Mouse (Mus musculus) right cerebral cortex, adult 2 months (tissue): ENCODE data around the gene Lrba.

Source experiments
- DNase-seq, 2 experiments: peaks; one replicate each; pipeline ENCODE4 v3.0.0; 2021 to 2022; ENCODE audit warnings: low spot score in 2 of 2

Lrba gene

DNA sequence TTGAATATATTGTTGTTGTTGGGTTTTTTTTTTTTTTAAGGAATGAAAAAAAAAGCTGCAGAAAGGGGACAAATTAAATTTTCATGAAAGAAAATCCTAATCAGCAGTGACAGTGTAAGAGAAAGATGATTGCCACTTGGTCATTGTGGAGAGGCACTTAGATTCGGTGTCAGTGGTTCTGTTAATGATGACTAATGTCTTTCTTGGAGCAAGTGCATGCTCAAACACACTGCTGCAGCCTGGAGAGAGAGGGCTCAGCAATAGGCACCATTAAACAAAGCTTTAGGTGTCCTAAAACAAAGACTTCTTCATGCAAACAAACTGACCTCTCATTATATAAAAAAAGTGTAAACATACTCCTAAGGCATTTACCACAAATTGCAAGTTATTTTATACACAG lies 334.5 kb downstream of the Lrba start:
- DNase-seq, result no peak

GRCm38 (mm10) chr3:86559635-86560034 lies 335.2 kb downstream of the Lrba start:
- no peak for DNase-seq

- DNase-seq, result no peak
Observed at GRCm38 (mm10) chr3:86560281-86561022, 336.0 kb downstream of the Lrba start.

- DNase-seq, result no peak
Observed at GRCm38 (mm10) chr3:86561023-86561344, 336.5 kb downstream of the Lrba start.

DNA sequence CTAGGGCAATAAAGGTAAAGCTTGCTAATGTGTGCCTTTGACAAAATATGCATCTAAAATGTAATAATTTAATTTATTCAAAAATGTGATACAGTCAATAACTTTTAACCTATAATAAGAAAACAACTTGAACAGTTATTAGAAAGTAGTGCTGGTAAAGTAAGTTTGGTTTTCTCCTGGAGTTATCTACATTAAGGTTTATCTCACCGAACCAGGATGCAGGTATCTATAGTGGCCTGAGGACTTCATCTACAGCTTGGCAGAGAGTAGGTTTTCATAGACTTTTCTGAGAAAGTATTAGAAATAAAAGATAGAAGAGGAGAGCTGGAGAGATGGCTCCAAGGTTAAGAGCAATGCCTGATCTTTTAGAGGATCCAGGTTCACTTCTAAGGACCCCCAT lies 336.9 kb downstream of the Lrba start:
- DNase-seq, result no peak

DNA sequence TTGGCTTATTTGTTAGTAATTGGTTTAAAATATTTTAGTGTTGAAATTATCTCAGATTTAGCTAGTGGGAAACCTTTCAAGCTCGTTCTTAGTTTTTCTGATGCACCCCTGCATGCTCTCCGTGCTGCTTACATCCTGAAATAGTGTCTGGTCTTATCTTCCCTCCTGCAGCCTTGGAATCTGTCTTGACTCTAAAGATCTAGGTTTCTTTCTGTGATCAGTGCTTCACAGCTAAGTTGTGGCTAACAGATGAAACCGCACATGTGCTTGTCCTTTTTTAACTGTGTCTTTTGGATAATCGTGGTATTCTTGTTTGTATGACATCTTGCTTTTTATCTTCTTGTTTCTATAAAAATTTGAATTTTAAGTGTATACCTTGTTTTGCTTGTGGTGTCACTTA lies 342.8 kb downstream of the Lrba start:
- DNase-seq, result no peak

- DNase-seq, result no peak
Observed at GRCm38 (mm10) chr3:86571518-86571917, 347.0 kb downstream of the Lrba start.

DNA sequence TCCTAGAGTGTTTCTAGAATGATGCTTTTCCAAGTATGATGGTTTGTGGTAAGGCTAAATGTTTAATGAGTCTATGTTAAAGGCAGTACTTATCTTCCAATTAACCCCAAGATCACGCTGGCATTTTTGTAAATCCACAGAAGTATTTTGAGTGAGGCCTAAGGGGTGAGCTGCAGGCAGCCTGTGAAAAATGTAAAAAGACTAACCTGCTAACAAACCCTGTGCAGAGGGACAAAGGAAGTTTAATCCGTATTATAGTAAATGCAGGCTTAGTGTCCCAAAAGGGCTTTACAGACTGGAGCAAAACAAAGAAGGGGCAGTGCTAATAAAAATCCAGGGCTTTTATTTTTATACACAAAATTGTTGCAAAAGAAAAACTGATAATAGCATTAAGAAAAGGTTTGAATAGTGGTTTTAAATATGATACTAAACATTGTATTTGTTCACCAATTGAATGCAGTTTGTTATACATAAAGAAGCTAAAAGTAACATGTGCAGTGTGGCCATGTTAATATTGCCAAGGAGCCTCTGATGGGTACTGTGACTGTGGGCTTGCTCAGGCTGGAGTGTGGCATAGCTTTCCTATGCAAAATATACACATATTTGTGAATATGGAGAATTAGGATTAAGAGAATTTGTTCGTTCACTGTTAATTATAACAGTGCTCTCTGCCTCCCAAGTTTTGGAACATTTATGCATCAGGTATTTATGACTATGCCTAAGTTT lies 348.2 kb downstream of the Lrba start:
- DNase-seq, result no peak

DNA sequence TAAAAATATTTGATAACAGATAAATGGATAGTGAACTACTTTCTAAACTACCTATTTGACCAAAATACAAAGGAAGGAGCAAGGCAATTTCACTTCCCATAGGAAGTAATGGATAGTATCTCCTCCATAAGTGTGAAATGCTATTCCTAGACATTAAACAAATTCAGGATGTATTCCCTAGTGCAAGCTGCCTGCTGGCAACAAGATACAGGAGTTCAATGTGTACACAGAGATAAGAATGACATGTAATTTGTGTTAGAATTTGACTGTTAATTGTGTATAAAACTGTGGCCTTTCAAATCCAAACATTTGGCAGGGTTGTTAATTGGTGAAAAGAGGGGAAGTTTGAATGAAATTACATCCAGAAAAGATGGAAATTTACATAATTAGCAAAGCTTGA lies 350.8 kb downstream of the Lrba start:
- no peak for DNase-seq

DNA sequence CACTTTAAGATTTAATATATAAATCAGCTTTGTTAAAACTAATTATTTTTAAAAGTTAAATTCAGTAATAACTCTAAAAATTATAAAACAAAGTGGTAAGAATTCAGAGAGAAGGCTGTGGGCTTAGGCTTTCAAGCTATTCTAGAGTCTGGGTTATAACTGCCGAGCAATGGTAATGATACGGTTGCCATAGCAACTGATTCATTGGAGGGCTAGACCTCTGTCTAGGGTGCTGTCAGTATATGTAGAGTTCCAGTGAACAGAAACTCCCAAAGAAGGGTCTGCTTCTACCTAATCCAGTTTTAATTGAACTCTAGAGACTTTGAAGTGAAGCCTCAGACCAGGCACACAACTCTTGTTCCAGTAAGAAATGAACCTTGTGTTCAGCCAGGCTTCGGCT lies 377.8 kb downstream of the Lrba start:
- no peak for DNase-seq

GRCm38 (mm10) chr3:86605775-86606174 lies 381.3 kb downstream of the Lrba start:
- no peak for DNase-seq

DNA sequence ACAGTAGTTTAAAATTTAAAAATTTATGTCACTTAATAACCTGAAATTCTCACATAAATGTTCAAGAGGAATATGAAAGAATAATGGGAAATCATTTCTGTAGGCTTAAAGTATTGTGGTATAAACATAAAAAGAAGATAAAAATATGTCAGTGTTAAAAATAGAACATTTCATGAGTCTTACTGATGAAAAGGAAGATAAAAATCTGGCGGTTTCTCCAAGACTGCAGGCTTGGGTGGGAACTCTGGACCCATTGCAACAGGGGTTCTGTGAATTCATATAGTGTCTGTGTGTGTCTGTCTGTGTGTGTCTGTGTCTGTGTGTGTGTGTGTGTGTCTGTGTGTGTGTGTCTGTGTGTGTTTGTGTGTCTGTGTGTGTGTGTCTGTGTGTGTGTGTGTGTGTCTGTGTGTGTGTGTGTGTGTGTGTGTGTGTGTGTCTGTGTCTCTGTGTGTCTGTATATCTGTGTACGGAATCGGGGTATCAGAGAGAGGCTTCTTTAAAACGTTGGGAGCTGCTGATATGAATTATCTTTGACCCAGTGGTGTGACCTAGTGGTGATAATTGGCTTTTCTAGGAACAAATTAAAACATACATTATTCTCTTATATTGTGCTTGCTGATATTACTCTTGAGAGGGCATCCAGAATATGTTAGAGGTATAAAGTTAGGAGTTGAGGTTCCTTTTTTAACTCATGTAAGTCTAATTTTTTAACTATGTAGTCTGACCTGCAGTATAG lies 402.7 kb downstream of the Lrba start:
- DNase-seq, result no peak

DNA sequence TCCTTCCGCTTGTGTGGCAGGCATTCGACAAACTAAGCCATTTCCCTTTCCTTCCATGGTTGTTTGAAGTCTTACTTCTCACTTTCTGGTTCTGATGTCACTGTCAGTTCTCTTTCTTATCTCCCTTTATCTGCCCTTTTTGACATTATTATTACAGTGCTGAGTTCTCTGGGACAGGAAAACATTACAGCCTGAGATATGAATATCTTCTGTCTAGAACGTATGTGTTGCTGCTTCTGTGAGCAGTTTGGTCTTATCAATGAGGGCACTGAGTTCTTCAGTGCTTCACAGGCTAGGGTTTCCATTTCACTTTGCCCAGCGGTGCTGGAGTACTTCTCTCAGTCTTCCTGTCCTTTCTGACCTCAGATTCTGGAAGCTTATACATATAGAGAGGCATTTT lies 404.9 kb downstream of the Lrba start:
- no peak for DNase-seq

DNA sequence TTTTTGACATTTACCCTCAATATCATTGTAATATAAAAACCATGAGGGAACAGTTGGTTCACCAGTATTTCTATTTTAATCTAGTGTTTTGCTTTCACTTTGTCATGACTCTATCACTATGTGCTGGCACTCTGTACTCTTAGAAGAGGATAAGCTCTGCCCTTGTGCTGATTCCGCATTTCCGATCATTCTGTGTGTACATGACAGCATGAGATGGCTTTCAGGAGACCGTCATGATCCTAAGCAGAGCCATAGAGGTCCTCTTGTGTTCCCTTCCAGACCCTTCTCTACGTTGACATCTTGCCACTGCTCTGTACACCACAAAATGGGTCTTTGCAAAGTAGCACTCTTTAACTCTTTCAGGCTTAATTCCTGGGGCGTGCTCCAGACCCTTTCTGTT lies 411.0 kb downstream of the Lrba start:
- DNase-seq, result no peak

DNA sequence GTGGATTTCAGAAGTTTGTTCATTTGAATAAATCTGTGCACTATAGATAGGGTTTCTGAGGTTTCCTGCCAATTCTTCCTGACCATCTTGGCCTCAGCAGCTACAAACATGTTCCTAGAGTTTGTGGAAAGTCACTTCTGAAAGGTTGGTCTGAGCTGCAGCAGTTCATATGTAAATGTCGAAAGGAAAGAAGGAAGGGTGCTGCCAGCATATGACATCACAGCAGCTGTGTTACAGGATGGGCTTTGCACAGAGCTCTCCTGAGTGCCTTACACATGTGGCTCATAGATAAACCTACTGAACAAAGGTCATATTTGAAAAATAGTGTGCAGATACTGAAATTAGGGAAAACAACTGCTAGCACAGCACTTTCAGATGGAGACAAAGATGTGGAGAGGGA lies 411.5 kb downstream of the Lrba start:
- no peak for DNase-seq

GRCm38 (mm10) chr3:86638552-86639348 lies 414.3 kb downstream of the Lrba start:
- no peak for DNase-seq

DNA sequence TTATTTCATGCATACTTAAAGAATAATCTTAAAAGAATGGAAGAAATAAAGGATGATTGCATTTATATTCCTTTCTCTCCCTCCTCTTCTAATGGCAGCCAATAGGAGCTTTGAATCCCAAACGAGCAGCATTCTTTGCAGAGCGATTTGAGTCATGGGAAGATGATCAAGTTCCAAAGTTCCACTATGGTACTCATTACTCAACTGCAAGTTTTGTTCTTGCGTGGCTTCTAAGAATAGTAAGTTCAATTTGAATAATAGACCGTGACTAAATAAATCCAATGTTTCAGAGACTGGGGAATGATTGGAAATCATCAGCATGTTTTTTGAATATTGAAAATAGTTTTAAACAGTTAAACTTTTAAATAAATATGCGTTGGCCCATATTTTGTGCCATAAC lies 416.9 kb downstream of the Lrba start:
- no peak for DNase-seq

DNA sequence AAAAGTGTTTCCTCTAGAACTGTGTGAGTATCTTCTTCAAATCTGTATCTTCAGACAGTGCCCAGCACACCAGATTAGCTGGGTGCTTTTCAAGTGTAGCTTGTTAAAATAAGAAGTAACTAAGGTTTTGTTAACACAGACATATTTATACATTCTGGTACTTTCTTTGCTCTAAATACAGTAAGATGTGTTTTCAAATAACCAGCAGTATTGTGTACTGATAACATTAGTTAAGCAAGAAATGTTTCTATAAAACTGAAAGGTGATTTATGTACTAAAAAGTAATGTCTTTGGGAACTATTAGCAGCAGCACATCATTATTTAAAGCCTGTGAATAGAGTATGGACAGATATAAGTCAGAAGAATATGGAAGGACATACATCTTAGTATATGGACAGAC lies 417.3 kb downstream of the Lrba start:
- no peak for DNase-seq

DNA sequence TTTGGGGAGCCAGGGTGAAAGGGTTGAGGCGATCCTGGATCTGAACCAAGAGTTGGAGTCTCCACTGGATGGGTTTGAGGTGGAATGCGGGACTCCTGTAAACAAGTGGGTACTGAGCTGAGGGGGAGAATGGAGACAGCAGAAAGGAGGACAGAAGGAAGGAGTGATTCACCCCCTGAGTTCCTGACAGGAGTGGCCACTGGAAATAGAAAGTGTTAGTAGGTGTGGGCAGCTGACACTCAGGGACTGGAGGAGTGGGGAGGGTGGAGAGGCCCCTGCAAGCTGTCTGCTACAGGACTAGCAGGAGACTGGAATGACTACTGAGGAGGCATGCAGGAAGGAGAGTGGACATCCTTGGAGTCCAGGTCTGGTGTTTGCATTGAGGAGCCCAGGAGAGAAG lies 422.3 kb downstream of the Lrba start:
- peak; percentile 10 to 42 for DNase-seq

DNA sequence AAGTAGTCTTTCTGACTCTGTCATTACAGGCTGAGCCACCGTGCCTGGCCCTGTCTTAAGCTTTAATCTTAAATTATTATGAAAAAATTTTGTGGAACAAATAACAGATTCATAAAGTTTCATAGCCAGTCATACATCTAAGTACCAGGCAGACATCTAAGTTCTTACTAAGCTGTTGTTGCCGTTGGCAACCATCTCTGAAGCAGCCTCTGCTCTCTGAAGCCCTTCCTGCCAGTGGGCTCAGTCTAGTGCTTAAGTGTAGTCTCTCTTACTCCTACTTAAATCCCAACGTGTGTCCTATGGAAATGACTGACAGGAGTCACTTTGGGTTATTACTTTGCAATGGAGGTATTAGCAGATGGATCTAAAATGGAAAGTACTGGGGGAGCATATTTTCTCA lies 426.5 kb downstream of the Lrba start:
- DNase-seq, result no peak

- DNase-seq, result no peak
Observed at GRCm38 (mm10) chr3:86659326-86659725, 434.8 kb downstream of the Lrba start.

GRCm38 (mm10) chr3:86664399-86664798 lies 439.9 kb downstream of the Lrba start:
- no peak for DNase-seq
